Mouse (Mus musculus): Measurements from ENCODE around the gene Rimkla. TPM values are rescaled to one million over a fixed set of nuclear protein-coding genes. Genes with fewer than 3 reads are reported as not detected.

Rimkla gene
- polyA plus RNA-seq, 1 experiment from 2014 or later, result 0.67 TPM

DNA sequence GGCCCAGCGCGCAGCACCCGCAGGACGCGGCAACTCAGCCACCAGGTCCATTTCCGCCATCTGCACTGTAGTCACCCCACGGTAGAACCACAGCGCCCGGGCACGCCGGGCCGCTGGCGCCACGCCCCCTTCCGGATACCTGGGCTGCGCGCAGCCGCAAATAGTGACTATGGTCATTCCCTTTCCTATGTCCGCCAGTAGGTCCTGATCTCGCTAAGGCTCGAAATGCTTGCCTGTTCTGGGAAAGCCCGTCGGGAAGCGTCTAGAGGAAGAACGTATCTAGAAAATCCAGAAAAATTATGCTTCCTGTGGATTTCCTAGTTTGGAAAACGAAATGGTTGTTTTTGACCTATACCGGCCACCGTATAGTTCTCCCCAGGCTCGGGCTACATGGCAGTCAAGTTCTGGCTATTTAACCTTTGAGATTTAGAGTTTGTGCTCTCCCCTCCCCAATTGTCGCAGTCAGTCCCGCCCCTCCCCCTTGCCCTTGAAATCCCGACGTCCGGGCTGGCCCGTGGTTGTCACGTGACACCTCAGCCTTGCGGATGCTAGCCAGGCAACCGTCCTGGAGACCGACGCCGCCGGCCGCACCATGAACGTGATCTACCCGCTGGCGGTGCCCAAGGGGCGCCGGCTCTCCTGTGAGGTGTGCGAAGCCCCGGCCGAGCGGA is 70.0 kb downstream of the Rimkla start, which contains the start of the genes Ppcs and Zmynd12:
Gene Ppcs, minus strand, starts transcription at position 127 of the 671 bp plus-strand sequence.
Gene Zmynd12, plus strand, starts transcription at position 521 of the 671 bp plus-strand sequence.
- Histone ChIP-seq H3K27ac (replicated peaks; ENCODE audit: low read depth, low read length) (peak within 1 kb of the TSS; percentile 72), H3K27me3 (ENCODE audit: control insufficient read depth, insufficient read depth, low read length) (no peaks in the 10 kb centered on the region), H3K9ac (ENCODE audit: low read length) (peak within 1 kb of the TSS; percentile 82), H3K9me3 (ENCODE audit: control insufficient read depth, low read length) (no peaks in the 10 kb centered on the region), H3K36me3 (ENCODE audit: control insufficient read depth, insufficient read depth, low read length) (no peaks in the 10 kb centered on the region), H3K4me3 (ENCODE audit: low read depth, low read length) (peak within 1 kb of the TSS; percentile 80), H3K4me1 (ENCODE audit: control insufficient read depth, insufficient read depth, low read length) (peaks cover 10% of the 10 kb centered on the region; the same call in 1 of the 2 replicates), H3K4me2 (ENCODE audit: low read depth, severe bottlenecking) (peak within 1 kb of the TSS; percentile 88)
- ATAC-seq (ENCODE audit: insufficient number of reproducible peaks, low FRiP score, low TSS enrichment, low read depth), result peak; percentile 95
- peak; percentile 92 for DNase-seq (ENCODE audit: low spot score)
- 1% methylated on average over 52 of the region's 52 CpGs for WGBS

DNA sequence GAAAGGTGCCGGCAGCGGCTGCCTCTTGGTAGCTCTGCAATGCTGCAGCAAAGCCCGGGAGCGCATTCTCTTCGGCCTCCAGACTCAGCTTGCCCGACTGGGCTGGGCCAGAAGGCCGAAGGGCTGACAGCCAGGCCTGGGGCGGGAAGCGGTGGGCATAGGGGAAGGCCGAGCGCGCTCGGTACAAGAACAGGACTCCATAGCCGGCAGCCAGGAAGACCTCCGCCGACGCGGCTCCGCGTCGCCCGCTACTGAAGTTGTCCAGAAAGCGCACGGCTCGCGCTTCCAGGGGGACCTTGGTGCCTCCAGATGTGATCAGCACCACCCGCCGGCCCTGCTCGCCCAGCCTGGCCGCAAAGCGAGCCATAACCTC is 70.5 kb downstream of the Rimkla start:
- Histone ChIP-seq H3K9ac (ENCODE audit: low read length) (peak overlapping the region; percentile 82), H3K9me3 (ENCODE audit: control insufficient read depth, low read length) (no peaks in the 10 kb centered on the region), H3K27me3 (ENCODE audit: control insufficient read depth, insufficient read depth, low read length) (no peaks in the 10 kb centered on the region), H3K4me1 (ENCODE audit: control insufficient read depth, insufficient read depth, low read length) (peaks cover 10% of the 10 kb centered on the region; the same call in 1 of the 2 replicates), H3K4me2 (ENCODE audit: low read depth, severe bottlenecking) (peak overlapping the region; percentile 88), H3K4me3 (ENCODE audit: low read depth, low read length) (peak overlapping the region; percentile 80), H3K36me3 (ENCODE audit: control insufficient read depth, insufficient read depth, low read length) (no peaks in the 10 kb centered on the region), H3K27ac (replicated peaks; ENCODE audit: low read depth, low read length) (peak overlapping the region; percentile 72)
- 2% methylated on average over 31 of the region's 31 CpGs for WGBS
- peak; percentile 65 for ATAC-seq (ENCODE audit: insufficient number of reproducible peaks, low FRiP score, low TSS enrichment, low read depth)
- DNase-seq (ENCODE audit: low spot score), result no peak

DNA sequence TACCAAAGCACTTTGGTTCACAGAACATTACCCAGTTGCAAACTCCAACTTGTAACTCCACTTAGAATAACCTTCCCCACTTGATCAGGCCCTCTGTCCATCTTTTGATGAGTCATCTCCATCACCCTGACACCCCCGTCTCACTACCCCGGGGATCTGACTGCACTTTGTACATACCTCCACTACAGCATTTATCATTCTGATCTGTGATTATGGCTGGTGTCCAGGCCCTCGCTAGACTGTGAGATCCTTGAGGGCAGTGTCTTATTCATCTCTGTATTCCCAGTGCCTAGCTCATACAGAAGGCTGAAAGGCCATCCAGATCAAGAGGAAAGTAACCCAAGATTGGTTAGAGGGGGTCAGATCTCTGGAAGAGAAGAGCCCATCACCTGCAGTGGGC is 71.2 kb downstream of the Rimkla start:
- Histone ChIP-seq H3K27me3 (ENCODE audit: control insufficient read depth, insufficient read depth, low read length) (no peaks in the 10 kb centered on the region), H3K27ac (replicated peaks; ENCODE audit: low read depth, low read length) (no peak overlapping the region), H3K4me1 (ENCODE audit: control insufficient read depth, insufficient read depth, low read length) (peaks cover 10% of the 10 kb centered on the region; the same call in 1 of the 2 replicates), H3K9me3 (ENCODE audit: control insufficient read depth, low read length) (no peaks in the 10 kb centered on the region), H3K9ac (ENCODE audit: low read length) (peak overlapping the region; percentile 82; the same call in 1 of the 2 replicates), H3K4me2 (ENCODE audit: low read depth, severe bottlenecking) (peak overlapping the region; percentile 88), H3K4me3 (ENCODE audit: low read depth, low read length) (peak overlapping the region; percentile 80), H3K36me3 (ENCODE audit: control insufficient read depth, insufficient read depth, low read length) (no peaks in the 10 kb centered on the region)
- 60% methylated on average over 3 of the region's 3 CpGs for WGBS
- ATAC-seq (ENCODE audit: insufficient number of reproducible peaks, low FRiP score, low TSS enrichment, low read depth), result no peak
- no peak for DNase-seq (ENCODE audit: low spot score)

DNA sequence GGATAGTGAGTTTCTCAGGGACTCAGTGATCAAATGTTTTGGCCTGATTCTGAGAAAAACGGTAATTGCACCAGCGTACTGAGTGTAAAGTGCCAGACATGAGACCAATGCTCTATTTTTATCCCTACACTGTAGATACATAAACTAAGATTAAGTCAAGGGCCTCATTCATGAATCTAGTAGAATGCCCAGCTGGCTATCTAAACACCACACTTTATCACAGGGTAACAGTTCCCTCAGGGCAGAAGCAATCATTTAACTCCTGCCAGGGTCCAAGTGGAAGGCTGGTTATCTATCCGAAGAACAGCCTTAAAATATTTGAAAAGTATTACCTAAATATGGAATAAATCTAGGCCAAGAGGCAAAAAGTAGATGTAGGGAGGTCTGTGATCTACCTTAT is 74.5 kb downstream of the Rimkla start:
- no peak for DNase-seq (ENCODE audit: low spot score)
- Histone ChIP-seq H3K9ac (ENCODE audit: low read length) (no peak overlapping the region), H3K4me3 (ENCODE audit: low read depth, low read length) (no peak overlapping the region), H3K27me3 (ENCODE audit: control insufficient read depth, insufficient read depth, low read length) (no peaks in the 10 kb centered on the region), H3K27ac (replicated peaks; ENCODE audit: low read depth, low read length) (no peak overlapping the region), H3K4me2 (ENCODE audit: low read depth, severe bottlenecking) (no peak overlapping the region), H3K36me3 (ENCODE audit: control insufficient read depth, insufficient read depth, low read length) (no peaks in the 10 kb centered on the region), H3K4me1 (ENCODE audit: control insufficient read depth, insufficient read depth, low read length) (peaks cover 11% of the 10 kb centered on the region), H3K9me3 (ENCODE audit: control insufficient read depth, low read length) (no peaks in the 10 kb centered on the region)
- ATAC-seq (ENCODE audit: insufficient number of reproducible peaks, low FRiP score, low TSS enrichment, low read depth), result no peak
- WGBS, result 90% methylated on average over 3 of the region's 3 CpGs

DNA sequence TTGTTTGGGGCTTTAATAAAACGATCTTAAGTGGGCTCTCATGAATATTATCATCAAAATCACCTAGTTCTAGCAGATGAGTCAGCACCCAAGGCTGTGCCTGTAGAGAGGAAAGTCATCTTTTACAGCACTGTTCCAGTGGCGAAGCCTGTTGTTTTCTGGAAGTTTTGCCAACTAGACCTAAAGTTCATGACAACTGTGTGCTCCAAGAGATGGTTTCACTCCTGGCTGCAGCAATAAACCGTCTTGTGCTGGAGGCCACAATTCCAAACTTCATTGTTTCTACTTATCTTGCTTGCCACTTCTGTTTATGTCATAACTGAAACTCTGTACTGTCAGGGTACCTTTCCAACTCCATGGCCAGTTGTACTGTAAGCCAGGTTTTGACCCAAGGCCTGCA is 75.2 kb downstream of the Rimkla start:
- ATAC-seq (ENCODE audit: insufficient number of reproducible peaks, low FRiP score, low TSS enrichment, low read depth) (no peak), DNase-seq (ENCODE audit: low spot score) (no peak)
- Histone ChIP-seq H3K36me3 (ENCODE audit: control insufficient read depth, insufficient read depth, low read length) (no peaks in the 10 kb centered on the region), H3K4me1 (ENCODE audit: control insufficient read depth, insufficient read depth, low read length) (peaks cover 11% of the 10 kb centered on the region), H3K27ac (replicated peaks; ENCODE audit: low read depth, low read length) (no peak overlapping the region), H3K4me3 (ENCODE audit: low read depth, low read length) (no peak overlapping the region), H3K27me3 (ENCODE audit: control insufficient read depth, insufficient read depth, low read length) (no peaks in the 10 kb centered on the region), H3K9me3 (ENCODE audit: control insufficient read depth, low read length) (no peaks in the 10 kb centered on the region), H3K9ac (ENCODE audit: low read length) (no peak overlapping the region), H3K4me2 (ENCODE audit: low read depth, severe bottlenecking) (no peak overlapping the region)
- WGBS, result 82% methylated on average over 3 of the region's 3 CpGs

Other genes with a start within 250 kb of the Rimkla start
- gene Cldn19, start 237.2 kb downstream of the Rimkla start, polyA plus RNA-seq (2014; fragmentation: Nextera tagmentation; extraction: Ambion mirVana), result 0.05 TPM in 1 of 2 replicates, not detected in the other
- 1,145 and 1,200 TPM in 2 replicates for gene Ybx1, start 198.0 kb downstream of the Rimkla start, polyA plus RNA-seq (2014; fragmentation: Nextera tagmentation; extraction: Ambion mirVana)
- 162 and 170 TPM in 2 replicates for gene Ppih, start 172.1 kb downstream of the Rimkla start, polyA plus RNA-seq (2014; fragmentation: Nextera tagmentation; extraction: Ambion mirVana)
- 5.5 and 7.3 TPM in 2 replicates for gene Ccdc30, start 77.1 kb downstream of the Rimkla start, polyA plus RNA-seq (2014; fragmentation: Nextera tagmentation; extraction: Ambion mirVana)
- gene Ppcs, start 70.2 kb downstream of the Rimkla start, polyA plus RNA-seq (2014; fragmentation: Nextera tagmentation; extraction: Ambion mirVana), result 35.7 and 38.7 TPM in 2 replicates
- 0.34 and 0.36 TPM in 2 replicates for gene Zmynd12, start 69.8 kb downstream of the Rimkla start, polyA plus RNA-seq (2014; fragmentation: Nextera tagmentation; extraction: Ambion mirVana)
- gene Foxj3, start 44.4 kb upstream of the Rimkla start, polyA plus RNA-seq (2014; fragmentation: Nextera tagmentation; extraction: Ambion mirVana), result 26.7 and 29.9 TPM in 2 replicates
- gene Frg2f1, start 46.9 kb upstream of the Rimkla start, polyA plus RNA-seq (2014; fragmentation: Nextera tagmentation; extraction: Ambion mirVana), result 2.3 and 3.4 TPM in 2 replicates
- not detected in 2 replicates for gene Guca2a, start 145.1 kb upstream of the Rimkla start, polyA plus RNA-seq (2014; fragmentation: Nextera tagmentation; extraction: Ambion mirVana)
- not detected in 2 replicates for gene Guca2b, start 166.3 kb upstream of the Rimkla start, polyA plus RNA-seq (2014; fragmentation: Nextera tagmentation; extraction: Ambion mirVana)
- gene Hivep3, start 241.2 kb upstream of the Rimkla start, polyA plus RNA-seq (2014; fragmentation: Nextera tagmentation; extraction: Ambion mirVana), result 0.55 and 0.75 TPM in 2 replicates

Data from limb, embryonic 11.5 days (tissue).